Mouse (Mus musculus): Measurements from ENCODE around the gene Sp2.

- TF ChIP-seq CTCF (IDR thresholded peaks at IDR 0.05; ENCODE audit: extremely low read depth, insufficient read depth, low read length), result no peak
- TF ChIP-seq POLR2A (IDR thresholded peaks at IDR 0.05; ENCODE audit: extremely low read depth, insufficient read depth, low read length), result no peak
Measured at GRCm38 (mm10) chr11:97032499-97032898, 49.7 kb upstream of the Sp2 start.

All from cortical plate, adult 2 months (tissue).